Mouse (Mus musculus) heart, postnatal 0 days (tissue): ENCODE measurements around the gene Zbtb38.

Experiments
- CTCF ChIP-seq: IDR thresholded peaks from 2 replicates; pipeline ENCODE4 v1.5.1; 2016; ENCODE audit warnings: antibody characterized with exemption, control low read depth, low read depth
- EP300 ChIP-seq: IDR thresholded peaks from 2 replicates; pipeline ENCODE4 v1.6.1; 2016; ENCODE audit warnings: antibody characterized with exemption, low read depth

GRCm38 (mm10) chr9:96769651-96770050 is 17.0 kb upstream of the Zbtb38 start:
- TF ChIP-seq EP300 (no peak), CTCF (no peak)
